Mouse (Mus musculus) activated CD4-positive, CD25-positive, alpha-beta regulatory T cell, adult 9 weeks (primary cell): Measurements from ENCODE around the gene Slc24a2. TPM values are rescaled to one million over a fixed set of nuclear protein-coding genes. Genes with fewer than 3 reads are reported as not detected.

Source experiments
- polyA plus RNA-seq: library from polyadenylated mRNA; unstranded; fragments of 100-300 nt; shearing (Covaris generic); gene quantifications from one replicate; pipeline ENCODE4 v1.2.1, GENCODE M21; 2017

Gene Slc24a2
- not detected for polyA plus RNA-seq

GRCm38 (mm10) chr4:87229960-87230551 lies at the start of gene Slc24a2:
Slc24a2 (minus strand) TSS chr4:87230477.

